Mouse (Mus musculus): ENCODE data around the gene Exosc5.
A peak's percentile ranks its signal among the peaks of the same experiment; 100 is the strongest.

Exosc5 gene

GRCm38 (mm10) chr7:25636373-25636772 lies 22.6 kb upstream of the Exosc5 start:
- no peak for DNase-seq (ENCODE audit: low read depth, low spot score)

- no peak for DNase-seq (ENCODE audit: low read depth, low spot score)
Measured at GRCm38 (mm10) chr7:25637099-25637498, 21.9 kb upstream of the Exosc5 start.

DNA sequence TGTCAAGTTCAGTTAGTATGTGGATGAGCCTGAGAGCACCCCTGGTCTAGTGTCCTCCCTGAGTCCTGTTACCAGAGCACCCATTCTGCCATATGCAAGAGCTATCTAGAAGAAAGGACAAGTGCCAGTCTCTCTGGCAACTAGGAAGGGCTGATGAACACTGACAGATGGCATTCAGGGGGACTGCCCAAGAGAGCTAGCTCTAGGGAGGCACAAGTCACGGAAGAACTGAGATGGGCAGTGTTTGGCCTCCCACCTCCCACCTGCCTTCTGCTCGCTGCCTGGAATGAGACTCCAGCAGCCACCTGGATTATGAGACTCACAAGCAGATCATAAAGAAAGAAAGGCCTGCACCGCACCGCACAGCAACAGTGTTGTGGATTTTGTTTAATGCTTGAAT lies 19.2 kb upstream of the Exosc5 start:
- DNase-seq (ENCODE audit: low read depth, low spot score): no peak

- DNase-seq (ENCODE audit: low read depth, low spot score): peak; percentile 5
Measured at GRCm38 (mm10) chr7:25644136-25644535, 14.8 kb upstream of the Exosc5 start.

DNA sequence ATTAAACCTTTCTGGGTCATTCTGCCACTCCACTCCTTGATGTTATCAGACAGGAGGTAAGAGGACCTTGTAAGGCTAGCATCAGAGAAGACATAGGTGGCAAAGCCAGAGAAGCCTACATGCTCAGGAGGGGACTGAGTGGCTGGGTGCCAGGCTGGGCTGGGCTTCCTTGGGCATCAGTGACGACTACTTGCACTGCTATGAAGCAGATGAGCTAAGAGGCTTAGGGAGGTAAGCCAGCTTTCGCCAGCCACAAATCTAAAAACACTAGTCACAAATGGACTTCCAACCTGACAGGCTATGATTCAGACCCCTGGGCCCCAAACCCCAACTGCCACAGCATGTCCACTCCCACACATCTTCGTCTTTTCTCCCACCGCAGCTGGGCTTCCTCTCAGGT lies 14.3 kb upstream of the Exosc5 start:
- DNase-seq (ENCODE audit: low read depth, low spot score): peak; percentile 16

- DNase-seq (ENCODE audit: low read depth, low spot score): no peak
Measured at GRCm38 (mm10) chr7:25645074-25645473, 13.9 kb upstream of the Exosc5 start.

DNA sequence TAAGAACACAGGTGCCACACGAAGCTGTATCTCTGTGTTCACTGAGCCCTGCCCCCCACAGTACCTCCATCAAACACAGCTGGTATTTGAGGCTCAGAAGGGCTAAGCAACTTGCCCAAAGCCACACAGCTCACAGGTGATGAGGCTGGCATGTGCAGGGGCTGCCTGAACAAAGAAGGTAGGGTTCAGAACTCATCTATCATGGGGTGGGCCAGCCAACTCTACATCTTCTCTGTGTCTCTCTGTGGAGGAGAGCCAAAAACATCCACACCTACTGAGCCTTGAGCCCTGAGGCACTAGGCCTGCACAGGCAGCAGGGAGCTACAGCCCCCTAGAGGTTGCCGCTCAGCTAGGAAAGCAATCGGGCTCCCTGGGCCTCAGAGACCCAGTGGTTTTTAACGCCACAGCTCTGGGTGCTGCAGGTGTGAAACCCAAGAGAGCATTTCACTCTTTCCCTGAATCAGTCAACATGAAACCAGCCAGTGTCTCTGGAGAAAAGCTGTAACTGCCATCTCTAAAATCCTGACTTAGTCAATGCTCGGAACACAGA lies 11.3 kb upstream of the Exosc5 start:
- DNase-seq (ENCODE audit: low read depth, low spot score): no peak

GRCm38 (mm10) chr7:25649839-25650238 lies 9.1 kb upstream of the Exosc5 start:
- DNase-seq (ENCODE audit: low read depth, low spot score): no peak

DNA sequence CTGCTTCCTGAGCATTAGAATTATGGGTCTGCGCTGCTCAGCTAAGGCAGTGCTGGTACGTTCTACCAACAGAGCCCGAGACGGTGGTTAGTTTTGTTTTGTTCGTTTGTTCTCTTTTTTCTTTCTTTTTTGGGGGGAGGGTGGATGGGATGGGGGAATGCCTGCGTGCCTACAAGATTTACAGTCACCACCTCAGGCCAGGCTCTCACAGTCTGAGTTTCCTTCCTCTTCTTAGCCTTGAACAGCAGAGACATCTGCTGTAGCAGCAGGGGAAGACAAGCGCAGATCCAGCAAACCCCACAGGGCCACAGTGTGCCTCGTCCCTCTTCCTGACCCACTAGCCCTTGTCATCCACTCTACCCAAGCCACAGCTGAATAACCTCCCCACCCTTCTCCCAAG lies 7.7 kb upstream of the Exosc5 start:
- no peak for DNase-seq (ENCODE audit: low read depth, low spot score)

DNA sequence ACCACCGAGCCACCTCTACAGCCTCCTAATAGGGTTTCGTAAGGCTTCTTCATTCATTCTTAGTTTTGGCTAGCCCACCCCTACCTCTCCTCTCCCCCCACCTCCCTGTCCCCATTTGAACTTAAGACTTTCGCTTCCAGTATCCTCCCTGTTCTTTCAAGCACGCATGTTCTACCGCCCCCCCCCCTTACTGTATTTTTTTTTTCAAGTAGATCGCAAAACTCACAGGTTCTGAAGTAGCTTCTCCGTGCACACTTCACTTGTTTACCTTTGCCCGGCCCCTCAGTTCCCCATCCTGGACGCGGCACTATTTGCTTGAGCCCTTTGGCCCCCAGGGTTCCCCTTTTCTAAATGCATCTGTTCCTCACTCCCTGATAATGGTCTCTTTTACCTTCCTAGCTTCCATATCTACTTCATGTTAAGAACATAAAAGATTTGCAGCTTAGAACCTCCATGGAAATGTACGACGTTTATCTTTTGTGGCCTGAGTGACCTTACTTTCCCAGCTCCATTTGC lies 6.7 kb upstream of the Exosc5 start:
- DNase-seq (ENCODE audit: low read depth, low spot score): no peak

DNA sequence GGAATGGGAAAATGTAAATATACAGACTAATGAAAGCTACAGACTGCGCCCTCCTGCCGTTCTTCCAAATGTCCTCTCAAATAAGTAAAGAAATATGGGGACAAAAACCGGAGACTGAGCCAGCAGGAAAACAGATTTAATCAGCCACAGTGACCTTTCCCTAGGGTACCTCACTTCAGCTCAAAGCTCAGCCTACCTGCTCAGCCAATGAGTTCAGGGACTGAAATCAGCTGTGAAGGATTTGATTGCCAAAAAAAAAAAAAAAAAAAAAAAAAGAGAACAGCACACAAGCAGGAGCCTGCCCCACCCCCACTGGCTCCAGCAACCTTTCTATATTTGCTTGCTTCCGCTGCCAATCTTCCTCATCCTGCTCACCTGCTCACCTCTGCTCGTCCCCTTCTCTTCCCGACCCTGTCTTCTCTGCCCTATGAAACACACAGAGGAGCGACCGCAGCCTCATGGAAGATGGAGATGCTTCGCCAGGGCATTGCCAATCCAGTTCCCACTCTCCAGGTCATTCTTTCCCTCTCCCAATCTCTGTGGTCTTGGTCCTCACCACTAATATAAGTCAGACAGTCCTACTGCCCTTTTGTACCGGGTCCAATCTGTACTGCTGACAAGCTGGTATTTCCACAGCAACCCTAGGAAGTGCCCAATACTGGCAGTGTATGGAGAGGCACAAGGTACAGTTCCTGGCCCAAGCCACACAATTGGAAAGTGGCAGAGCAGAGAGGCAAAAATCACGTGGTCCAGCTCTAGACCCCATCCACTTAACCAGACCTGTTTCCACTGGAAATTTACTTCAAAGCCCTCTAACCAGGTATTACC lies 3.1 kb upstream of the Exosc5 start:
- no peak for DNase-seq (ENCODE audit: low read depth, low spot score)

GRCm38 (mm10) chr7:25657785-25658184 lies 1.2 kb upstream of the Exosc5 start:
- peak; percentile 35 for DNase-seq (ENCODE audit: low read depth, low spot score)

- no peak for DNase-seq (ENCODE audit: low read depth, low spot score)
Measured at GRCm38 (mm10) chr7:25666381-25666780, 7.4 kb downstream of the Exosc5 start.

GRCm38 (mm10) chr7:25669158-25669557 lies 10.2 kb downstream of the Exosc5 start:
- DNase-seq (ENCODE audit: low read depth, low spot score): no peak

GRCm38 (mm10) chr7:25669631-25670030 lies 10.7 kb downstream of the Exosc5 start:
- no peak for DNase-seq (ENCODE audit: low read depth, low spot score)

GRCm38 (mm10) chr7:25670096-25670495 lies 11.1 kb downstream of the Exosc5 start:
- no peak for DNase-seq (ENCODE audit: low read depth, low spot score)

- no peak for DNase-seq (ENCODE audit: low read depth, low spot score)
Measured at GRCm38 (mm10) chr7:25671686-25672085, 12.7 kb downstream of the Exosc5 start.

DNA sequence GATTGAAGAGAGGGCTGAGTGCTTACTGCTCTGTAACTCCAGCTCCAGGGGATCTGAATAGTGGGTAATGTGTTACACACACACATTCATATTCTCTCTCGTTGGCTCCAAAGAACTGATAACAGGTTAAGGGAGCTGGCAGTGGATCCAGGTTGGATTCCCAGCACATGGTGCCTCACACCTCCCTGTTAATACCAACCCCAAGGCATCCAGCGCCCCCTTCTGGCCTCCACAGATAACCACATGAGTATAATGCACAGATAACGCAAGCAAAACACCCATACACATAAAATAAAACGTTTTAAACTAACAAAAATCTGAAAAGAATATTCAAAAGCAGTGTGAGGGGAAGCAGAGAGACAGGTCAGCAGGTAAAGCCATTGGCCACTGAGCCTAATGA lies 13.5 kb downstream of the Exosc5 start:
- DNase-seq (ENCODE audit: low read depth, low spot score): no peak

- no peak for DNase-seq (ENCODE audit: low read depth, low spot score)
Measured at GRCm38 (mm10) chr7:25674297-25674696, 15.3 kb downstream of the Exosc5 start.

- no peak for DNase-seq (ENCODE audit: low read depth, low spot score)
Measured at GRCm38 (mm10) chr7:25674719-25675300, 15.8 kb downstream of the Exosc5 start, which contains the start of gene Tmem91. TSS of gene Tmem91 (minus strand) at chr7:25675166.

GRCm38 (mm10) chr7:25675405-25675804 lies 16.4 kb downstream of the Exosc5 start:
- no peak for DNase-seq (ENCODE audit: low read depth, low spot score)

- DNase-seq (ENCODE audit: low read depth, low spot score): peak; percentile 25
Measured at GRCm38 (mm10) chr7:25676085-25676781, 17.3 kb downstream of the Exosc5 start.

All from 3T3-L1 (cell line).